Mouse (Mus musculus): Measurements from ENCODE around the gene Susd5.
"Not testable (repeated sequence)": the region's sequence is repeated elsewhere in the genome, so short reads cannot be mapped to it uniquely, and the experiment has no call there.

Susd5 gene

GRCm38 (mm10) chr9:114069372-114069771, 12.4 kb downstream of the Susd5 start:
- DNase-seq (ENCODE audit: low spot score), result no peak

- no peak for DNase-seq (ENCODE audit: low spot score)
Measured at GRCm38 (mm10) chr9:114073681-114074080, 16.7 kb downstream of the Susd5 start.

GRCm38 (mm10) chr9:114086422-114086821, 29.5 kb downstream of the Susd5 start:
- no peak for DNase-seq (ENCODE audit: low spot score)

GRCm38 (mm10) chr9:114087106-114087815, 30.3 kb downstream of the Susd5 start:
- no peak for DNase-seq (ENCODE audit: low spot score)

GRCm38 (mm10) chr9:114088885-114089284, 31.9 kb downstream of the Susd5 start:
- not testable (repeated sequence) for DNase-seq (ENCODE audit: low spot score)

- peak; percentile 79 for DNase-seq (ENCODE audit: low spot score)
Measured at GRCm38 (mm10) chr9:114092188-114092587, 35.2 kb downstream of the Susd5 start.

- no peak for DNase-seq (ENCODE audit: low spot score)
Measured at GRCm38 (mm10) chr9:114094854-114095253, 37.9 kb downstream of the Susd5 start.

GRCm38 (mm10) chr9:114098716-114099302, 41.9 kb downstream of the Susd5 start:
- no peak for DNase-seq (ENCODE audit: low spot score)

GRCm38 (mm10) chr9:114110268-114110667, 53.3 kb downstream of the Susd5 start:
- no peak for DNase-seq (ENCODE audit: low spot score)

GRCm38 (mm10) chr9:114111161-114111560, 54.2 kb downstream of the Susd5 start:
- DNase-seq (ENCODE audit: low spot score), result no peak

- no peak for DNase-seq (ENCODE audit: low spot score)
Measured at GRCm38 (mm10) chr9:114112226-114112625, 55.3 kb downstream of the Susd5 start.

GRCm38 (mm10) chr9:114113911-114114623, 57.1 kb downstream of the Susd5 start:
- no peak for DNase-seq (ENCODE audit: low spot score)

- peak; percentile 66 for DNase-seq (ENCODE audit: low spot score)
Measured at GRCm38 (mm10) chr9:114116672-114117071, 59.7 kb downstream of the Susd5 start.

GRCm38 (mm10) chr9:114122862-114123261, 65.9 kb downstream of the Susd5 start:
- not testable (repeated sequence) for DNase-seq (ENCODE audit: low spot score)

- not testable (repeated sequence) for DNase-seq (ENCODE audit: low spot score)
Measured at GRCm38 (mm10) chr9:114129273-114129835, 72.4 kb downstream of the Susd5 start.
